Mouse (Mus musculus) E14TG2a.4 (cell line): ENCODE data around the gene Dennd5b.
A peak's percentile ranks its signal among the peaks of the same experiment; 100 is the strongest.
"Not testable (repeated sequence)": the region's sequence is repeated elsewhere in the genome, so short reads cannot be mapped to it uniquely, and the experiment has no call there.

Experiments used
- H3K27me3 ChIP-seq: 2 replicates; pipeline ENCODE4 v1.6.1; 2014; ENCODE audit warnings: low read length, control low read depth; ENCODE audit not compliant: insufficient read depth
- H3K36me3 ChIP-seq: 2 replicates; pipeline ENCODE4 v1.6.1; 2014; ENCODE audit warnings: low read length, control low read depth; ENCODE audit not compliant: insufficient read depth
- H3K4me1 ChIP-seq: replicated peaks from 2 replicates; pipeline ENCODE4 v1.6.1; 2014; ENCODE audit warnings: low read depth, low read length, control low read depth
- H3K4me3 ChIP-seq: replicated peaks from 2 replicates; pipeline ENCODE4 v1.5.1; 2014; ENCODE audit warnings: mild to moderate bottlenecking, low read length
- H3K9me3 ChIP-seq: 2 replicates; pipeline ENCODE4 v1.6.1; 2014; ENCODE audit warnings: low read length, control low read depth
- CTCF ChIP-seq: conservative IDR thresholded peaks from 2 replicates; pipeline ENCODE4 v1.5.1; 2014; ENCODE audit warnings: low read length
- NANOG ChIP-seq: IDR thresholded peaks from 2 replicates; pipeline ENCODE4 v1.6.1; 2014; ENCODE audit warnings: borderline replicate concordance, low read length, mixed read lengths
- POU5F1 ChIP-seq: IDR thresholded peaks from 2 replicates; pipeline ENCODE4 v1.6.1; 2014; ENCODE audit warnings: low read length, borderline replicate concordance

The Dennd5b gene

GRCm38 (mm10) chr6:148943695-148944094 is 157.8 kb downstream of the Dennd5b start:
- Histone ChIP-seq H3K9me3 (no peaks in the 10 kb centered on the region), H3K27me3 (no peaks in the 10 kb centered on the region), H3K4me1 (peaks cover 64% of the 10 kb centered on the region), H3K36me3 (peaks cover 54% of the 10 kb centered on the region), H3K4me3 (peak overlapping the region; percentile 94)
- TF ChIP-seq POU5F1: no peak
- no peak for TF ChIP-seq CTCF
- TF ChIP-seq NANOG: no peak

- H3K9me3 ChIP-seq: no peaks in the 10 kb centered on the region
- peak overlapping the region; percentile 94 for H3K4me3 ChIP-seq
- H3K36me3 ChIP-seq: peaks cover 67% of the 10 kb centered on the region
- H3K27me3 ChIP-seq: no peaks in the 10 kb centered on the region
- peaks cover 69% of the 10 kb centered on the region for H3K4me1 ChIP-seq
- TF ChIP-seq CTCF (peak; percentile 28), NANOG (no peak), POU5F1 (no peak)
Measured at GRCm38 (mm10) chr6:148942406-148942805, 159.1 kb downstream of the Dennd5b start.

- peaks cover 66% of the 10 kb centered on the region for H3K4me1 ChIP-seq
- H3K27me3 ChIP-seq: no peaks in the 10 kb centered on the region
- peaks cover 68% of the 10 kb centered on the region for H3K36me3 ChIP-seq
- TF ChIP-seq NANOG (no peak), CTCF (no peak), POU5F1 (no peak)
- H3K9me3 ChIP-seq: no peaks in the 10 kb centered on the region
- peak overlapping the region; percentile 94; the same call in 1 of the 2 replicates for H3K4me3 ChIP-seq
Measured at GRCm38 (mm10) chr6:148941880-148942279, 159.6 kb downstream of the Dennd5b start.

- not testable (repeated sequence) for H3K9me3 ChIP-seq, H3K27me3 ChIP-seq
- Histone ChIP-seq H3K4me1 (peaks cover 78% of the 10 kb centered on the region), H3K36me3 (peaks cover 81% of the 10 kb centered on the region), H3K4me3 (0 out of 2 replicates have a peak overlapping the region, but pooled peaks have one; percentile 2)
Measured at GRCm38 (mm10) chr6:148940383-148940782, 161.1 kb downstream of the Dennd5b start.
